Mouse (Mus musculus) MEL-GATA-1-ER (cell line): ENCODE results near the gene Galnt18.

ENCODE experiments used
- DNase-seq: peaks from one replicate; pipeline ENCODE4 v3.0.0-alpha.2; 2012; ENCODE audit warnings: low read depth; ENCODE audit errors: extremely low read depth

Galnt18 gene

DNA sequence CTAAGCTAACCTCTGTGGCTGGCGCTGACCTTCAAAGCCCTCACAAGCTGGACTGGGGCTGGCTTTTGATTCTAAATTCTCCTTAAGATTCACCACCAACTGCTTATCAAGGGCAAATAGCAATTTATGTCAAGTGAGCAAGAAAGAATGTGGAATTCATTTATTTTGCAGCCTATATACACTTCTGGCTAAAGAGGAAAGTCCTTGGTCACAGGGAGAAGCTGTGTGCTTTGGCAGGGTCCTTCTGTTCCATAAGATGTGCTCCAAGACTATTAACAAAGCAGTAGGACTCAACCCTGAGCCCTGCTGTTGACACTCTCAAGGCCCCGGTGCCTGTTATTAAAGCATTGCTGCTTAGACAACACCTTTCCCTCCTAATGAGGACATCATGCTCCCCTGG lies 7.4 kb downstream of the Galnt18 start:
- no peak for DNase-seq

- DNase-seq = no peak
Measured at GRCm38 (mm10) chr7:111771251-111771801, 8.5 kb downstream of the Galnt18 start.

GRCm38 (mm10) chr7:111770585-111770984 lies 9.2 kb downstream of the Galnt18 start:
- no peak for DNase-seq

- no peak for DNase-seq
Measured at GRCm38 (mm10) chr7:111766145-111766767, 13.5 kb downstream of the Galnt18 start.

DNA sequence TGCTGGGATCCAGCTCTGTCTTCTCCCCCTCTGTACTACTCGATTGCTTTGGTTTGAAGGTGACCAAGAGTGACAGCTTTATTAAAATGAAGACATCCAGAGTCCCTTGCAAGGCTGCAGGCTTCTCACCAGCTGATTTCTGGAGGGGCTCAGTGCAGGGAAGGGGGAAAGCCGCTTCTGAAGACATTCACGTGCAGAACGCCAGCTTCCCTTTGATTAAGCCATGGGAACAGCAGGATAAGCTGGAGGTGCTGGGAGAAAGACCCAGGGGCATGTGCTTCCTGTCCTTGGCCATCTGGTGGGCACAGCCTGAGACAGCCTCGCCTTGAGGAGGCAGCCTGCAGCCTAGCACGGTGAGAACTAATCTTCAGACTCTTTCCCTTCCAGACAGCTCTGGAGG lies 17.0 kb downstream of the Galnt18 start:
- DNase-seq = no peak

- no peak for DNase-seq
Measured at GRCm38 (mm10) chr7:111748571-111749071, 31.2 kb downstream of the Galnt18 start.

DNA sequence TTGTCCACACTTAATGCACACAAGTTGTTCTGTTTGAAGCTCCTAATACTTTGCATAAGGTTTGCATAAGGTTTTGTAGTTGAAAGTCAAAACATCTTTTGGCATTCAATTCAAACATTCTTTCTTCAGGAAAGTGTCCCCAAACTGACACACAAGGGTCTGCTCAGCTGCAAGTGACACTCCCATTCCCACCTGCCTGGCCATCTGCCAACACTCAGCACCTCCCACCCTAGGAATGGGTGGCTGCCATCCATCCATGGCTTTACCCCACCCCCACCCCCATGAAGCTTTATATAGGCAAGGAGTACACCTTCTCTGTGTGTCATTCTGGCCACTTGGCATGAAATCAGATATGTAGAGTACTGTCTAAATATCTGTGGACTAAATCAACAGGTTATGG lies 35.0 kb downstream of the Galnt18 start:
- no peak for DNase-seq

- DNase-seq = no peak
Measured at GRCm38 (mm10) chr7:111741595-111741994, 38.2 kb downstream of the Galnt18 start.

DNA sequence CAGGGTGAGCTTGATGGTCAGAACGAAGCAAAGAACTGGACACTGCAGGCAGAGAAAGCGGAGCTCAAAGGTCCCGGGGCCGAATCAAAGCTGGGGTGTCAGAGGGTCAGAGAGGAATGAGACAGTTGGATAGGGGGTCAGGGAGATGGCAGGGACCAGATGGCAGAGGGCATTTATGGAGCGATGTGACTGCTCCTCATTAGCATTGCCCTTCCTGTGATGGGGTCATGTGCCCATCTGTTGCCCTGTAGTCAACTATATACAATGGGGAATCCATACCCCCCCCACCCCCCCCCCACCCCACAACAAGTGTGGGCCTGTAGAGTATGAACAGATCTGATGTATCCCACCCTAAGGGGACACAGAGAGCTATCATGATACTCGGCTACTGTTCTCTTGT lies 39.7 kb downstream of the Galnt18 start:
- no peak for DNase-seq

- no peak for DNase-seq
Measured at GRCm38 (mm10) chr7:111739371-111739765, 40.4 kb downstream of the Galnt18 start.

GRCm38 (mm10) chr7:111738456-111739370 lies 41.1 kb downstream of the Galnt18 start:
- DNase-seq = no peak

- DNase-seq = no peak
Measured at GRCm38 (mm10) chr7:111737426-111737825, 42.4 kb downstream of the Galnt18 start.

GRCm38 (mm10) chr7:111736365-111736764 lies 43.4 kb downstream of the Galnt18 start:
- DNase-seq = no peak

DNA sequence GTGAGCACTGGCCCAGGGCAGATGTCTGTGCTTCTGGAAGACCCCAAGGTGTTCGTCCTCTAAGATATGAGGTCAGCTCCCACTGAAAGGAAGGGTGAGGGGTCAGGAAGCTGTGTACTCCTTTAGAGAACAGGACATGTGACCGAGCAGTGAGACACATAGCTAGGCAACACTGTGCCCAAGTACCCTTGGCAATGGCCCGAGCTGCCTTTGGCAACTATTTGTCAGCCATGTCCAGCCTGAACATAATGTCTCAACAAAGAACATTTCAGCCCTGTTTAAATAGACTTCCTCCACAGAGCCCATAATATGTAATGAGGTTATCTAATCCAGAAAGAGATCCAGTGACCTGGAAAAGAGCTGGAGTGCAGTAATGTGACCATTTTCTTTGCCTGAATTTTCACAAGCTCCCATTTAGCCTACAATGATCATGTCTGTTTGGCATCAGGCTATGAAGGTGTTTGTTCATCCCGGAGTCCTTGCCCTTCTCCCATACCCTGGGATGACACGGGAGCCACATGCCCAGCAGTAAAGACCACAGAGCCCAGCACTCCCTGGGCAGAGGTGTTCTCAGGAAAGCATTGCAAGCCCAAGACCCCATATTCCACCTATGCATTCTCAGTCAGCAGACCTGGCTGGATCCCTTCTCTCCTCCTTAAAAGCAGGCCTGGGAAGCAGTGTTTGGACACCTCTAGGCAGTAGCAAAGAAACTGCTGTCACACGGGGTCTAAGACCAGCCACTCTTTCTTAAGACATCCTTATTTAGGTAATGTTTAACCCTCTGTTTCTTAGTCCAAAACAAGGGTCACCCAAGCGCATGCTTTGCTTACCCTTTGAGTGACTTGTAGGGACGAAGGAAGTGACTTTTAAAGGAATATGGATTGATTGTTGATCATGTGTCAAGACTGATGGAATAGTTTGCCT lies 49.2 kb downstream of the Galnt18 start:
- no peak for DNase-seq

DNA sequence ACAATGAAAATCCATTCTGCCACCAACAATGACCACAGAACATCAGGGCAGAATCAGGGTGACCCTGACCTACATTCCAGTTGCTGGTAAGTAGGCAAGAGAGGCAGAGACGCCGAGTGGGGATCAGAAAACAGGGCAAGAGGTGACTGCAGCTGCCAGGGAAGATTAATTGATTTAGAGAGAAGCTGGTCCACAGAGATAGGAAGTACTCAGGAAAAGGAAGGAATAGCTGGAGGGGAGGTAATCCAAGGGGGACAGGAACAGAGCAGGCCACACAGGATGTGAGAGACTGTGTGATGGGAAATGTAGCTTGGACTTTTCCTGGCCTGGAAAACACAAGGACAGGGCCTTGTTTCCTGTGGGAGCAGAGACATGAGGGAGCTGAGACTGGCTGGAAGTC lies 52.8 kb downstream of the Galnt18 start:
- no peak for DNase-seq

DNA sequence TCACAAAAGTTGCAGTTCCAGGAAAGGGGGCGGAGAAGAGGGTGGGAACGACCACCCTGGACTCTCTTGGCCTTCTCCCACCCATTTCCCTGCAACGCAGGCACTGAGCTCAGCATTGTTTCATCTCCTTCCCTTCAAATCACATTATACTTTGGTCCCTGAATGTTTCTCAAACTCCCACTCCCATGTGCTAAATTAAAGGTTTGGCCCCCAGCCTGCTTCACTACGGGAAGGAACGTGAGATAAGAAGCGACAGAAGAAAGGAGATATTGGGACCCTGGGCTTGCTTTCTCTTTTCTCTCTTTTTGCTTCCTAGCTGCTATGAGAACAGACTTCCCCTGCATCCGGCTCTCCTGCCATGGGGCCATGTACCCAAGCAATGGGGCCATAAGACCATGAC lies 55.0 kb downstream of the Galnt18 start:
- no peak for DNase-seq

GRCm38 (mm10) chr7:111724004-111724403 lies 55.8 kb downstream of the Galnt18 start:
- DNase-seq = no peak

GRCm38 (mm10) chr7:111721308-111721698 lies 58.5 kb downstream of the Galnt18 start:
- DNase-seq = no peak

GRCm38 (mm10) chr7:111720511-111721307 lies 59.1 kb downstream of the Galnt18 start:
- no peak for DNase-seq

- DNase-seq = no peak
Measured at GRCm38 (mm10) chr7:111718900-111719299, 60.9 kb downstream of the Galnt18 start.
